Mouse (Mus musculus): Measurements from ENCODE around the gene Dip2a. TPM values are rescaled to one million over a fixed set of nuclear protein-coding genes. Genes with fewer than 3 reads are reported as not detected.

The Dip2a gene
- polyA plus RNA-seq, 1 experiment = 12.5 TPM

GRCm38 (mm10) chr10:76250870-76251269 is 94.2 kb downstream of the Dip2a start:
- Histone ChIP-seq H3K9ac (ENCODE audit: low read depth, poor library complexity, severe bottlenecking) (no peak overlapping the region), H3K4me1 (ENCODE audit: control insufficient read depth, insufficient read depth, low read length) (no peaks in the 10 kb centered on the region), H3K27me3 (ENCODE audit: control insufficient read depth, insufficient read depth, low read length, poor library complexity, severe bottlenecking) (no peaks in the 10 kb centered on the region), H3K4me3 (ENCODE audit: low read depth, low read length) (no peak overlapping the region), H3K27ac (ENCODE audit: insufficient read depth, low read length) (no peak overlapping the region), H3K9me3 (replicated peaks; ENCODE audit: control insufficient read depth, insufficient read depth, low read length, poor library complexity, severe bottlenecking) (no peaks in the 10 kb centered on the region), H3K36me3 (ENCODE audit: control insufficient read depth, insufficient read depth, low read length, poor library complexity, severe bottlenecking) (no peaks in the 10 kb centered on the region)
- TF ChIP-seq EP300 (IDR thresholded peaks at IDR 0.05; ENCODE audit: insufficient read depth, low read depth, low read length) (no peak), POLR2A (IDR thresholded peaks at IDR 0.05; ENCODE audit: insufficient read depth, low read length) (no peak), CTCF (IDR thresholded peaks at IDR 0.05; ENCODE audit: low read depth, low read length) (no peak)

GRCm38 (mm10) chr10:76248647-76248968 is 96.5 kb downstream of the Dip2a start:
- Histone ChIP-seq H3K4me1 (ENCODE audit: control insufficient read depth, insufficient read depth, low read length) (no peaks in the 10 kb centered on the region), H3K4me3 (ENCODE audit: low read depth, low read length) (no peak overlapping the region), H3K9ac (ENCODE audit: low read depth, poor library complexity, severe bottlenecking) (no peak overlapping the region), H3K36me3 (ENCODE audit: control insufficient read depth, insufficient read depth, low read length, poor library complexity, severe bottlenecking) (no peaks in the 10 kb centered on the region), H3K9me3 (replicated peaks; ENCODE audit: control insufficient read depth, insufficient read depth, low read length, poor library complexity, severe bottlenecking) (no peaks in the 10 kb centered on the region), H3K27me3 (ENCODE audit: control insufficient read depth, insufficient read depth, low read length, poor library complexity, severe bottlenecking) (no peaks in the 10 kb centered on the region), H3K27ac (ENCODE audit: insufficient read depth, low read length) (no peak overlapping the region)
- no peak for TF ChIP-seq EP300 (IDR thresholded peaks at IDR 0.05; ENCODE audit: insufficient read depth, low read depth, low read length)
- TF ChIP-seq POLR2A (IDR thresholded peaks at IDR 0.05; ENCODE audit: insufficient read depth, low read length) = no peak
- no peak for TF ChIP-seq CTCF (IDR thresholded peaks at IDR 0.05; ENCODE audit: low read depth, low read length)

DNA sequence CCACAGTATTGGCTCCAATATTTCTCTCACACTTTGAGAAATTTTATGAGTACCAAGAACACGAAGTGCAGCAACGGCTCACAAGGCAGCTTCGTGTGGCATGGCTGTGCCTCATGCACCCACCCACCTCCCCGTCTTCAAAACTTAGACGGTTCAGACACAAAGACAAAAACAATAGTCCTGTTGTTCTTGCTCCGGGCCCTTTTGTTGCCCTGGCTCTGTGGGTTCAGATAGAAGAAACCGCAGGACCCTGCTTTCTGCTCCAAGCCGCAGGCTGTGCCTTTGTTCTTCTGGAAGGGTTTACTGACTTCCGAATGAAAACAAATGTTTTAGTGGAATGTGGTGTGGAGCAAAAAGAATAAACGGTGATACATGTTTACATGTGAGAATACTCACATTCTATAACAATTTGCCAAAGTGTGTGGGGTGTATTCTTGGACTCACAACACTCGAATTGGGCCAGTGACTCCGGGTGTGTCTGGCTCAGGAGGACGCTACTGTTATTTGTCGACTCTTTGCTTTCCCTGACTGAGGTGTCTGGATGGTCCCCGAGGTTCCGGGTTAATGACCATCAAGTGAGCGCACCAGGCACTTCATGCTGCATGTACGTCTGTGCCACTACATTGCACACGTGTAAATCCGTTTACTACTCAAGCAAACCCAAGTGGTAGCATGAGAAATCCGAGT is 97.0 kb downstream of the Dip2a start:
- Histone ChIP-seq H3K27me3 (ENCODE audit: control insufficient read depth, insufficient read depth, low read length, poor library complexity, severe bottlenecking) (no peaks in the 10 kb centered on the region), H3K27ac (ENCODE audit: insufficient read depth, low read length) (no peak overlapping the region), H3K9ac (ENCODE audit: low read depth, poor library complexity, severe bottlenecking) (no peak overlapping the region), H3K36me3 (ENCODE audit: control insufficient read depth, insufficient read depth, low read length, poor library complexity, severe bottlenecking) (no peaks in the 10 kb centered on the region), H3K4me3 (ENCODE audit: low read depth, low read length) (no peak overlapping the region), H3K4me1 (ENCODE audit: control insufficient read depth, insufficient read depth, low read length) (no peaks in the 10 kb centered on the region), H3K9me3 (replicated peaks; ENCODE audit: control insufficient read depth, insufficient read depth, low read length, poor library complexity, severe bottlenecking) (no peaks in the 10 kb centered on the region)
- no peak for TF ChIP-seq POLR2A (IDR thresholded peaks at IDR 0.05; ENCODE audit: insufficient read depth, low read length)

DNA sequence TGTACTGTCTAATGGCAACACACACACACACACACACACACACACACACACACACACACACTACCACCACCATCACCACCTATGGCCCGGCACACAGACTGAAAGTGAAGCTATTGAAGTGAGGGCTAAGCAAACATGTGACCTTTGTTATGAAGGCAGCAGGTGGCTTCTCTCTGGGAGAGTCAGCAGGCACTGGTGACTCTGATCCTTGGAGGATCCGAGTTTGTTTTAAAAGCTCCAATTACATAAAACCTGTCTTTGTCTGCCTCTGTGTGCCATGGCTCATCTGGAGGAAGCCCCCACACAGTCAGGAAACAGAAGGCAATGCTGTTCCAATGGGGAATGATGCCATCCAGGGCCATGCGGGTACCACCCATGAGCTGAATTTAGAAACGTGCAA is 98.5 kb downstream of the Dip2a start:
- Histone ChIP-seq H3K9ac (ENCODE audit: low read depth, poor library complexity, severe bottlenecking) (no peak overlapping the region), H3K9me3 (replicated peaks; ENCODE audit: control insufficient read depth, insufficient read depth, low read length, poor library complexity, severe bottlenecking) (no peaks in the 10 kb centered on the region), H3K4me1 (ENCODE audit: control insufficient read depth, insufficient read depth, low read length) (no peaks in the 10 kb centered on the region), H3K36me3 (ENCODE audit: control insufficient read depth, insufficient read depth, low read length, poor library complexity, severe bottlenecking) (no peaks in the 10 kb centered on the region), H3K27me3 (ENCODE audit: control insufficient read depth, insufficient read depth, low read length, poor library complexity, severe bottlenecking) (no peaks in the 10 kb centered on the region), H3K27ac (ENCODE audit: insufficient read depth, low read length) (no peak overlapping the region), H3K4me3 (ENCODE audit: low read depth, low read length) (no peak overlapping the region)
- TF ChIP-seq CTCF (IDR thresholded peaks at IDR 0.05; ENCODE audit: low read depth, low read length) = no peak

DNA sequence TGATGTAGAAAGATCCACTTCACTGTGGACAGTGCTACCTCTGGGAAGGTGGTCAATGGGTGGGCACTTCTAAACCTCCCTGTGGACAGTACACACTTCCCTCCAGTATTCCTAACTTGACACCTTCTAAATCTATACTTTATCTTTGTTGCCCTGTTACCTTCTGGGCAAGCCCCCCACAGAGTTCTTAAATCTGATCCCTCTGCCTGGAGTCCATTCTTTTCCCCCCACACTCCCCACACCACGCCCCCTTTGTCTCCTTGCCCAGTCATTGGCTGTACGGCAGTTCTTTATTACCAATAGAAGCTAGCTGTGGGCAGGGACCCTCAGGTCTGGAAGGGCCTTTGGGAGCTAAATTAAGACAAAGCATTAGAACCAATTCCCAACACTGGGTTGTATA is 100.0 kb downstream of the Dip2a start:
- TF ChIP-seq POLR2A (IDR thresholded peaks at IDR 0.05; ENCODE audit: insufficient read depth, low read length) = no peak
- Histone ChIP-seq H3K9ac (ENCODE audit: low read depth, poor library complexity, severe bottlenecking) (no peak overlapping the region), H3K36me3 (ENCODE audit: control insufficient read depth, insufficient read depth, low read length, poor library complexity, severe bottlenecking) (no peaks in the 10 kb centered on the region), H3K27ac (ENCODE audit: insufficient read depth, low read length) (no peak overlapping the region), H3K9me3 (replicated peaks; ENCODE audit: control insufficient read depth, insufficient read depth, low read length, poor library complexity, severe bottlenecking) (no peaks in the 10 kb centered on the region), H3K4me3 (ENCODE audit: low read depth, low read length) (no peak overlapping the region), H3K4me1 (ENCODE audit: control insufficient read depth, insufficient read depth, low read length) (no peaks in the 10 kb centered on the region), H3K27me3 (ENCODE audit: control insufficient read depth, insufficient read depth, low read length, poor library complexity, severe bottlenecking) (no peaks in the 10 kb centered on the region)

DNA sequence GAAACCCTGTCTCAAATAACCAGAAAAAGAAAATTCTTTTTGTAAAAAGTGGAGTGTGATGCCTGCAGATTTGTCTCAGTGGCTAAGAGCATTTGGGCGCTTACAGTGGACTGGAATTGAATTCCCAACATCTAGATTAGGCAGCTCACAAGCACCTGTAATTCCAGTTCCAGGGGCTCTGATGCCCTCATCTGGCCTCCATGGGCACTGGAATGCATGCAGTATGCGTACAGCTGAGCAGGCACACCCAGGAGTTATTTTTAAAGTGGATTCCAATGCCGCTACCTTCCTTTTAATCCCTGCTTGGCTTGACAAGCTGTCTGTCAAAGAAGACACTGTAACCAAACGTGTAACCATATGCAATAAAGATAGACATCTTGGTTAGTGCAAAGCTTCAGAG is 105.7 kb downstream of the Dip2a start:
- TF ChIP-seq CTCF (IDR thresholded peaks at IDR 0.05; ENCODE audit: low read depth, low read length) = no peak
- TF ChIP-seq POLR2A (IDR thresholded peaks at IDR 0.05; ENCODE audit: insufficient read depth, low read length) = no peak
- TF ChIP-seq EP300 (IDR thresholded peaks at IDR 0.05; ENCODE audit: insufficient read depth, low read depth, low read length) = no peak
- Histone ChIP-seq H3K9ac (ENCODE audit: low read depth, poor library complexity, severe bottlenecking) (no peak overlapping the region), H3K27ac (ENCODE audit: insufficient read depth, low read length) (no peak overlapping the region), H3K4me1 (ENCODE audit: control insufficient read depth, insufficient read depth, low read length) (no peaks in the 10 kb centered on the region), H3K27me3 (ENCODE audit: control insufficient read depth, insufficient read depth, low read length, poor library complexity, severe bottlenecking) (no peaks in the 10 kb centered on the region), H3K9me3 (replicated peaks; ENCODE audit: control insufficient read depth, insufficient read depth, low read length, poor library complexity, severe bottlenecking) (no peaks in the 10 kb centered on the region), H3K36me3 (ENCODE audit: control insufficient read depth, insufficient read depth, low read length, poor library complexity, severe bottlenecking) (no peaks in the 10 kb centered on the region; the same call in 1 of the 2 replicates), H3K4me3 (ENCODE audit: low read depth, low read length) (no peak overlapping the region)

All from ES-Bruce4 (cell line).